Mouse (Mus musculus): ENCODE measurements around the gene Tmem121b.

DNA sequence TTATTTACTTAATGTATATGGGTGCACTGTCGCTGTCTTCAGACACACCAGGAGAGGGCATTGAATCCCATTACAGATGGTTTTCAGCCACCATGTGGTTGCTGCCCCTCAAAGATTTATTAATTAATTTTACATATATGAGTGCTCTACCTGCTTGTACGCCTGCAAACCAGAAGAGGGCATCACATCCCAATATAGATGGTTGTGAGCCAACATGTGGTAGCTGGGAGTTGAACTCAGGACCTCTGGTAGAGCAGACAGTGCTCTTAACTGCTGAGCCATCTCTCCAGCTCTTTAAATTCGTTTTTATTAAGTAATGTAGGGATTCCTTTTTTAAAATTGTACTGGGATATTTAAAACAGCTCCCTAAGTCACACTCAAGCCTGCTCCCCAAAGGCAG, 24.3 kb downstream of the Tmem121b start:
- TF ChIP-seq HCFC1 (IDR thresholded peaks at IDR 0.05; ENCODE audit: borderline replicate concordance, insufficient read depth, low read length) (no peak), ZC3H11A (IDR thresholded peaks at IDR 0.05; ENCODE audit: borderline replicate concordance, low read depth, low read length) (no peak), CHD2 (IDR thresholded peaks at IDR 0.05; ENCODE audit: low read depth, low read length) (no peak), ZNF384 (IDR thresholded peaks at IDR 0.05; ENCODE audit: low read depth, low read length) (no peak)

Measured in ES-E14 (cell line).